Mouse (Mus musculus) G1E (cell line): ENCODE measurements around the gene Ufc1.

ENCODE experiments used
- CTCF ChIP-seq: IDR thresholded peaks from 2 replicates; pipeline ENCODE4 v1.5.1; 2012; ENCODE audit warnings: low read depth, low read length, inconsistent platforms, mixed read lengths
- GATA1 ChIP-seq: IDR thresholded peaks from 2 replicates; pipeline ENCODE4 v1.6.1; 2012; ENCODE audit warnings: borderline replicate concordance, low read length, inconsistent platforms, mixed read lengths
- POLR2AphosphoS5 ChIP-seq: IDR thresholded peaks from 2 replicates; pipeline ENCODE4 v1.6.1; 2012; ENCODE audit warnings: low read depth, low read length, inconsistent platforms; ENCODE audit not compliant: insufficient replicate concordance
- TAL1 ChIP-seq: conservative IDR thresholded peaks from 2 replicates; pipeline ENCODE4 v1.6.1; 2012; ENCODE audit warnings: low read depth, low read length, inconsistent platforms, mixed read lengths

DNA sequence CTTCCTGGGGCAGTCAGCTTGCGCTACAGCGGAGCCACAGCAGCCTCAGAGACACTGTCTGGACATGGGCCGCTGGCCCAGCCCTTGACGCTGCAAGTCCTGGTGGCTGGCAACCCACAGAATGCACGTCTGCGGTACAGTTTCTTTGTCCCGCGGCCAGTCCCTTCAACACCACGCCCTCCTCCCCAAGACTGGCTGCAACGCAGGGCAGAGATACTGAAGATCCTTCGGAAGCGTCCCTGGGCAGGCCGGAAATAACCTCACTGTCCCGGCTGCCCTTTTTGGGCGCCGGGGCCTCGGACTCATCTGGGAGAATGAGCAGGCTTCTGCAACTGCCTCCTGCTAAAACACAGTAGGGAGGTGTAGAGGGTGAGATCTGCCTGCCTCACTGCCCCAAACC is 35.9 kb downstream of the Ufc1 start:
- no peak for TF ChIP-seq CTCF
- no peak for TF ChIP-seq POLR2AphosphoS5
- TF ChIP-seq GATA1 = no peak
- no peak for TF ChIP-seq TAL1
